Mouse (Mus musculus) liver, embryonic 14.5 days (tissue): ENCODE measurements around the gene Gm1673. TPM values are rescaled to one million over a fixed set of nuclear protein-coding genes. Genes with fewer than 3 reads are reported as not detected.
"Not testable (repeated sequence)": the region's sequence is repeated elsewhere in the genome, so short reads cannot be mapped to it uniquely, and the experiment has no call there.

Experiments used
- ATAC-seq: fragments of 200-750 bp; cut with Nextera tagmentation; 2 replicates; pipeline ENCODE4 v1.8.0; 2017; ENCODE audit warnings: moderate number of reproducible peaks, mild to moderate bottlenecking, moderate library complexity; ENCODE audit not compliant: insufficient read depth
- DNase-seq, 3 experiments: peaks; one replicate each; pipeline ENCODE4 v3.0.0-alpha.2; 2012 to 2013; ENCODE audit warnings: low read depth in 3 of 3, low spot score in 3 of 3
- H3K27ac ChIP-seq: fragments of 300-500 bp; sonication (generic); 2 replicates; pipeline ENCODE4 v1.5.1; 2014; ENCODE audit warnings: moderate library complexity, mild to moderate bottlenecking, control low read depth, inconsistent platforms
- H3K27me3 ChIP-seq: fragments of 300-500 bp; sonication (generic); 2 replicates; pipeline ENCODE4 v1.6.1; 2014; ENCODE audit warnings: mild to moderate bottlenecking, low read length, moderate library complexity; ENCODE audit not compliant: control insufficient read depth, insufficient read depth
- H3K36me3 ChIP-seq: fragments of 300-500 bp; sonication (generic); replicated peaks from 2 replicates; pipeline ENCODE4 v1.6.1; 2014; ENCODE audit warnings: low read depth; ENCODE audit not compliant: control insufficient read depth, insufficient read depth
- H3K4me1 ChIP-seq, 2 experiments: fragments of 200-500 bp in 1 of 2; fragments of 300-500 bp in 1 of 2; sonication (generic) in 1 of 2; replicated peaks; 2 replicates each; pipeline ENCODE4 v1.6.1; 2012 to 2014; ENCODE audit warnings: antibody characterized with exemption in 1 of 2, inconsistent platforms in 1 of 2, low read length in 1 of 2; ENCODE audit not compliant: control insufficient read depth in 2 of 2, insufficient read depth in 2 of 2
- H3K4me2 ChIP-seq: fragments of 300-500 bp; sonication (generic); 2 replicates; pipeline ENCODE4 v1.6.1; 2014; ENCODE audit warnings: low read depth, mild to moderate bottlenecking, control low read depth, moderate library complexity
- H3K4me3 ChIP-seq, 2 experiments: fragments of 200-500 bp in 1 of 2; fragments of 300-500 bp in 1 of 2; sonication (generic) in 1 of 2; 2 replicates each; pipeline ENCODE4 v1.5.1; 2012 to 2014; ENCODE audit warnings: low read depth in 2 of 2, low read length in 2 of 2, mild to moderate bottlenecking in 2 of 2, control low read depth in 1 of 2, inconsistent platforms in 1 of 2, moderate library complexity in 1 of 2; ENCODE audit not compliant: insufficient read depth in 1 of 2
- H3K9ac ChIP-seq: fragments of 300-500 bp; sonication (generic); replicated peaks from 2 replicates; pipeline ENCODE4 v1.6.1; 2014; ENCODE audit warnings: mild to moderate bottlenecking, control low read depth, moderate library complexity
- H3K9me3 ChIP-seq: fragments of 300-500 bp; sonication (generic); 2 replicates; pipeline ENCODE4 v1.6.1; 2016; ENCODE audit warnings: low read length, mixed read lengths; ENCODE audit not compliant: control insufficient read depth
- CTCF ChIP-seq: IDR thresholded peaks from 2 replicates; pipeline ENCODE4 v1.5.1; 2016; ENCODE audit warnings: antibody characterized with exemption, low read depth, control low read depth
- EP300 ChIP-seq: IDR thresholded peaks from 2 replicates; pipeline ENCODE4 v1.6.1; 2016; ENCODE audit warnings: antibody characterized with exemption, low read depth
- WGBS: fragments of 180-500 bp; shearing (Covaris S2); extraction: QIAGEN DNeasy Blood & Tissue Kit; methylation state at CpG from one replicate; pipeline ENCODE4 v1.1.7; 2014; ENCODE audit not compliant: insufficient replicate concordance; 5-methylcytosine and 5-hydroxymethylcytosine counted together
- polyA plus RNA-seq, 2 experiments: library from polyadenylated mRNA; depleted of rRNA in 1 of 2; stranded (reverse) in 1 of 2; unstranded in 1 of 2; fragments of >200 nt; fragmentation: Nextera tagmentation in 1 of 2; extraction: Ambion mirVana in 1 of 2; gene quantifications; 2 replicates each; pipeline versions ENCODE4 v1.2.1 to v1.2.3; 2012 to 2014

The Gm1673 gene
- polyA plus RNA-seq, 2 experiments = 2.6 to 2.7 TPM

- WGBS = 90% methylated on average over 2 of the region's 2 CpGs
- peak overlapping the region; percentile 86 for H3K9ac ChIP-seq
These were observed 46.0 kb upstream of the Gm1673 start for GRCm38 (mm10) chr5:33937230-33937629.

GRCm38 (mm10) chr5:33938448-33938847, 44.8 kb upstream of the Gm1673 start:
- 59% methylated on average over 3 of the region's 3 CpGs for WGBS
- Histone ChIP-seq H3K36me3 (no peaks in the 10 kb centered on the region), H3K9ac (no peak overlapping the region), H3K9me3 (peaks cover 3% of the 10 kb centered on the region), H3K4me1 (peaks cover 20 to 21% of the 10 kb centered on the region in 2 experiments), H3K4me3 (no peak overlapping the region), H3K27me3 (no peaks in the 10 kb centered on the region), H3K27ac (no peak overlapping the region), H3K4me2 (no peak overlapping the region)
- no peak for TF ChIP-seq EP300
- TF ChIP-seq CTCF = no peak
- no peak for ATAC-seq
- DNase-seq = no peak

More at GRCm38 (mm10) chr5:33937230-33937629, 46.0 kb upstream of the Gm1673 start:
- H3K36me3 ChIP-seq = no peaks in the 10 kb centered on the region
- ATAC-seq (no peak), DNase-seq (no peak)
- H3K27me3 ChIP-seq = no peaks in the 10 kb centered on the region
- H3K4me1 ChIP-seq = peaks cover 21 to 22% of the 10 kb centered on the region in 2 experiments
- H3K4me2 ChIP-seq = peak overlapping the region; percentile 93
- H3K4me3 ChIP-seq = peak overlapping the region in 1 of 2 experiments; percentile 82; a peak in 2 of 4 replicates
- TF ChIP-seq CTCF = no peak
- TF ChIP-seq EP300 = no peak
- H3K9me3 ChIP-seq = peaks cover 2% of the 10 kb centered on the region
- no peak overlapping the region for H3K27ac ChIP-seq

- not testable (repeated sequence) for H3K9me3 ChIP-seq, H3K4me1 ChIP-seq, H3K27ac ChIP-seq, H3K4me3 ChIP-seq, DNase-seq, H3K9ac ChIP-seq, ATAC-seq, H3K4me2 ChIP-seq, H3K27me3 ChIP-seq, H3K36me3 ChIP-seq
- peak; percentile 72 for TF ChIP-seq CTCF
- 78% methylated on average over 16 of the region's 16 CpGs for WGBS
These were observed 36.2 kb upstream of the Gm1673 start for GRCm38 (mm10) chr5:33947035-33947434.

- 81% methylated on average over 4 of the region's 4 CpGs for WGBS
- ATAC-seq (no peak), DNase-seq (no peak)
- H3K9me3 ChIP-seq = no peaks in the 10 kb centered on the region; the same call in none of the 2 replicates
- no peaks in the 10 kb centered on the region for H3K27me3 ChIP-seq
- H3K4me1 ChIP-seq = no peaks in the 10 kb centered on the region
- no peak overlapping the region for H3K9ac ChIP-seq
- H3K36me3 ChIP-seq = no peaks in the 10 kb centered on the region
- TF ChIP-seq CTCF = no peak
- TF ChIP-seq EP300 = no peak
- no peak overlapping the region for H3K27ac ChIP-seq
- H3K4me2 ChIP-seq = no peak overlapping the region
- no peak overlapping the region for H3K4me3 ChIP-seq
These were observed 34.9 kb upstream of the Gm1673 start for GRCm38 (mm10) chr5:33948314-33948713.

GRCm38 (mm10) chr5:33953471-33954185, 29.6 kb upstream of the Gm1673 start:
- ATAC-seq = no peak
- Histone ChIP-seq H3K4me2 (no peak overlapping the region), H3K4me1 (no peaks in the 10 kb centered on the region), H3K36me3 (no peaks in the 10 kb centered on the region), H3K4me3 (no peak overlapping the region), H3K27me3 (no peaks in the 10 kb centered on the region), H3K27ac (no peak overlapping the region), H3K9me3 (no peaks in the 10 kb centered on the region; the same call in none of the 2 replicates), H3K9ac (no peak overlapping the region)
- WGBS = 75% methylated on average over 17 of the region's 17 CpGs
- TF ChIP-seq EP300 = no peak
- no peak for DNase-seq
